Mouse (Mus musculus) small intestine, adult 2 months (tissue): Measurements from ENCODE around the gene Hsp90aa1.

Experiments
- CTCF ChIP-seq: fragments of 200-500 bp; IDR thresholded peaks from 2 replicates; pipeline ENCODE4 v1.5.1; 2012; ENCODE audit warnings: low read depth, mild to moderate bottlenecking, control low read depth, inconsistent platforms, low read length, moderate library complexity, mixed read lengths; ENCODE audit not compliant: insufficient replicate concordance, insufficient read length; ENCODE audit errors: extremely low read depth
- POLR2A ChIP-seq: fragments of 200-500 bp; IDR thresholded peaks from 2 replicates; pipeline ENCODE4 v1.6.1; 2012; ENCODE audit warnings: low read depth, mild to moderate bottlenecking, control low read depth, inconsistent platforms, low read length, moderate library complexity

DNA sequence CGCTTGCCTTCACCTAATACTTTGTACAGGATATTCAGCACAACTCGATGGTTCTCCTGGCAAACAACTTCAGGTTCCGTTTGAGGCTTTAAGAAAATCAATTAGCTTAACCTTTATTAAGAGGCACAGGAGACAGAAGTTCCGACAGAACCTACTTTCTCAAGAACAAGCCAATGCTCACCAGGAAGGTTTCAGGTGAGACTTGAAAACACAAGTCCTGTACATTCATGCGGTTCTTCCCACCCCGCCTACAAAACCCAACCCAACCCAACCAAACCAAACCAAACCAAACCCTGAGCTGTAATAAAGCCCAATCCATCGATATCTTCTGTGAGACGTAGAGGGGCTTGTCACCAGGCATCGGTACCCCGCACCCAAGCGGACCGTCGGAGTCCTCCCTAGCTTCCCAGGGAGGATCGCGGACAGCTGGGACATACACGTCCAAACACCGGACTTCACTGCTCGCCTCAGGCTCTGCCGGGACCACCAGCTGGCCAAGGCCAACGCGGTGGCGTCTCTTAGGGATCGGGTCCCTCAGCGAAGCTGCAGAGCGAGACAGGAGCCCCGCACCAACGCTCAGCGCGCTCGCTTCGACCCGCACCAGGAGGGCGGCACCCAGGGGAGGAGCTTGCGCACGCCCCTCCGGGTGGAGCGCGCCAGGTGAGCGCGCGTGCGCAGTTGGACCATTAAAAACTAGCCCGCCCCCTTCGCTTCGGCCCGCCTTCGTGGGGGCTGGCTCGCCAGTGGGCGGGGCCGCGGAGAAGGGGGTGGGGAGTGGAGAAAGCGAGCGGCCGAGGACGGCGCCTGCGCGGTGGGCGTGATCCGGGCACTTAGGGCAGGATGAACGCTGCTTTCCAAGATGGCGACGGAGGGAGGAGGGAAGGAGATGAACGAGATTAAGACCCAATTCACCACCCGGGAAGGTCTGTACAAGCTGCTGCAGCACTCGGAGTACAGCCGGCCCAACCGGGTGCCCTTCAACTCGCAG lies 34.9 kb upstream of the Hsp90aa1 start, which contains the start of gene Wdr20:
- peak; percentile 52; the same call in 1 of the 2 replicates for TF ChIP-seq POLR2A
- no peak for TF ChIP-seq CTCF
